Mouse (Mus musculus): Measurements from ENCODE around the gene Pik3cd. TPM values are rescaled to one million over a fixed set of nuclear protein-coding genes. Genes with fewer than 3 reads are reported as not detected.
"Not testable (repeated sequence)": the region's sequence is repeated elsewhere in the genome, so short reads cannot be mapped to it uniquely, and the experiment has no call there.

Pik3cd gene
- polyA plus RNA-seq, 1 experiment = 11.7 TPM

DNA sequence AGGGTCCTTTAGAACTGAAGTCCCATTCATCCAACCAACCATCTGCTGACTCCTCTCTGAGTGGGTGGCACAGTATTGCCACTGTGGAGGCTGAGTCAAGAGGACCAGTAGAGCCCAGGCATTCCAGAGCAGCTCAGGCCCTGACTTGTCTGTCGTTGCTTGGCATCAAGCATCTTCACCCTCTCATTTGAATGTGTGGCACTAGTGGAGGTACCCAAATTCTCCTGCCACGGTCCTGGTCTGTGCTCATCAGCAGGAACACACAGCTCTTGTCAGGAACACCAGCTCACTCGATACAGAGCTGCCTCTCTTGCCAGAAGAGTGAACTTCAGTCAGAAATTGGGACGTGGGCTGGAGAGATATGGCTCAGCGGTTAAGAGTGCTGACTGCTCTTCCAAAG lies 78.7 kb downstream of the Pik3cd start:
- H3K4me1 ChIP-seq (ENCODE audit: control insufficient read depth, insufficient read depth, insufficient read length, low read length) = no peaks in the 10 kb centered on the region
- no peaks in the 10 kb centered on the region for H3K27me3 ChIP-seq (ENCODE audit: control insufficient read depth, insufficient read depth, low read length)
- WGBS = 89% methylated on average over 5 of the region's 5 CpGs
- peaks cover 5% of the 10 kb centered on the region; the same call in 1 of the 2 replicates for H3K36me3 ChIP-seq (ENCODE audit: control insufficient read depth, insufficient read depth, low read length)
- no peak overlapping the region for H3K4me3 ChIP-seq (ENCODE audit: low read depth, low read length)
- TF ChIP-seq POLR2A (IDR thresholded peaks at IDR 0.05; ENCODE audit: low read depth, low read length) = no peak
- no peak overlapping the region for H3K27ac ChIP-seq (ENCODE audit: insufficient read depth, low read depth, low read length)

DNA sequence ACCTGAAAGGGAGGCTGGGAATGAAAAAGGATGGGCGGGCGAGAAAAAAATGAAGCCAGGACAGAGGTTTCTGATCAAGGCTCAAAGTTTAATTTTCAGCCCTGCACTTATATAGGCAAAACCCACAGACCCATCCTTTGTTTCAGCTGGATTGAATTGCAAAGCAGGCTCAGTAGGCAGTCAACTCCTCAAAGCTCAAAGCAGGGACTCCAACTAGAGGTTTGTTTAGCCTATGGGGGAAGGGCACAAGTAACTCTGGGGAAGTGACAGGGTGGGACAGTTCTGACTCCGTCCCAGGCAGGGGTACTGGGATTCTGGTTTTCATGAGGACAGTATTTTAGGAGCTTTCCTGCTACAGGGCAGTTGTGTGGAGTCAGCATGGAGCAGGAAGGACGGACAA lies 81.1 kb downstream of the Pik3cd start:
- 87% methylated on average over 4 of the region's 4 CpGs for WGBS
- H3K27ac ChIP-seq (ENCODE audit: insufficient read depth, low read depth, low read length) = no peak overlapping the region
- H3K36me3 ChIP-seq (ENCODE audit: control insufficient read depth, insufficient read depth, low read length) = peaks cover 2% of the 10 kb centered on the region; the same call in 1 of the 2 replicates
- no peaks in the 10 kb centered on the region for H3K27me3 ChIP-seq (ENCODE audit: control insufficient read depth, insufficient read depth, low read length)
- no peak overlapping the region for H3K4me3 ChIP-seq (ENCODE audit: low read depth, low read length)
- no peaks in the 10 kb centered on the region for H3K4me1 ChIP-seq (ENCODE audit: control insufficient read depth, insufficient read depth, insufficient read length, low read length)
- TF ChIP-seq POLR2A (IDR thresholded peaks at IDR 0.05; ENCODE audit: low read depth, low read length) (no peak), CTCF (IDR thresholded peaks at IDR 0.05; ENCODE audit: extremely low read depth, insufficient read length, insufficient replicate concordance, low read depth, low read length) (no peak)

DNA sequence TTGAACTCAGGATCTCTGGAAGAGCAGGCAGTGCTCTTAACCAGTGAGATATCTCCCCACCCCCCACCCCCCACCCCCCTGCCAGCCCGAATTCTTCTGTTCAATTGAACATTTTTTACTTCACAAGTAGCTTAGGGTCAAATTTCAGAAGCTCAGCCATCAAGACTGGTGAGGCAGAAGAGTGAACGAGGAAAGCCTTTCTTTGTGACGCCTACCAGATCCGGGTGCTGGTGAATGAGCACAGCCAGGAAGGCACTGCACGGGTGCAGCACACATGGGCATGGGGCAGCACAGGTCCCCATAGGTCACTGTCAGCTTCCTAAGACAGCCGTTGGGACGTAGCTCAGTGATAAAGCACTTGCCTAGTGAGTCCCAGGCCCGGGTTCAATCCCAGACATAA lies 82.4 kb downstream of the Pik3cd start:
- WGBS = 83% methylated on average over 8 of the region's 8 CpGs
- no peak for TF ChIP-seq POLR2A (IDR thresholded peaks at IDR 0.05; ENCODE audit: low read depth, low read length)
- TF ChIP-seq CTCF (IDR thresholded peaks at IDR 0.05; ENCODE audit: extremely low read depth, insufficient read length, insufficient replicate concordance, low read depth, low read length) = no peak
- H3K36me3 ChIP-seq (ENCODE audit: control insufficient read depth, insufficient read depth, low read length) = peaks cover 7% of the 10 kb centered on the region
- H3K4me3 ChIP-seq (ENCODE audit: low read depth, low read length) = no peak overlapping the region
- no peak overlapping the region for H3K27ac ChIP-seq (ENCODE audit: insufficient read depth, low read depth, low read length)
- H3K27me3 ChIP-seq (ENCODE audit: control insufficient read depth, insufficient read depth, low read length) = no peaks in the 10 kb centered on the region
- H3K4me1 ChIP-seq (ENCODE audit: control insufficient read depth, insufficient read depth, insufficient read length, low read length) = no peaks in the 10 kb centered on the region

DNA sequence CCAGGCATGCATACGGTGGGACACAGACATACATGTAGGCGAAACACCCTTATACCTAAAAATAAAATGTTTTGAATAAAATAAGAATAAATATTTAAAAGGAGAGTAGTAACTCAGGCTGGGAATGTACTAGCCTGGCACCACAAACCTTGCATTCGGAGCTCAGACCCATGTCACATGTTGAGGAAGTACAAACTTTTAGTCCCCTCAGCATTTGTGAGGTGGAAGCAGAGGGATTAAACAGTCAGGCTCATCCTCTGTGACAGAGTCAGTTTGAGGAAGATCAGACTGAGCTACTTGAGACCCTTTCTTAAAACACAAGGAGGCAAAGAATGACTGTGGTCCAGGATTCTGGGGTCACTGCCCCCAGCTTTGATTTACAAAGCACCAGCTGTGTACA lies 85.4 kb downstream of the Pik3cd start:
- H3K4me3 ChIP-seq (ENCODE audit: low read depth, low read length); H3K4me1 ChIP-seq (ENCODE audit: control insufficient read depth, insufficient read depth, insufficient read length, low read length); H3K27ac ChIP-seq (ENCODE audit: insufficient read depth, low read depth, low read length); H3K27me3 ChIP-seq (ENCODE audit: control insufficient read depth, insufficient read depth, low read length): not testable (repeated sequence)
- peaks cover 13% of the 10 kb centered on the region for H3K36me3 ChIP-seq (ENCODE audit: control insufficient read depth, insufficient read depth, low read length)
- WGBS = 86% methylated on average over 3 of the region's 3 CpGs

DNA sequence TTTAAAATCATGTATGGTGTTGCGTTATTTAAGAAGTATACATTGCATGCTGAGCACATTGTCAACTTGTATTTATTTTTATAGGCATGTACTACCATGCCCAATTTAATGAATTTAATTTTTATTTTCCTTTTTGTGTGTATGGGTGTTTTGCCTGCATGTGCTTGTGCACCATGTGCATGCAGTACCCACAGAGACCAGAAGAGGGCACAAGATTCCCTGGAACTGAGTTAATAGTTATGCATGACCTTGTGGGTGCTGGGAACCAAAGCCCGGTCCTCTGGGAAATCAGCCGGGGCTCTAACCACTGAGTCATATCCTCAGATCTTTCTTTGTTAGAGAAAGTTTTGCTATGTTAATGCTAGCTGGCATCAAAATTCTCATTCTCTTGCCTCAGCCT lies 87.5 kb downstream of the Pik3cd start:
- H3K36me3 ChIP-seq (ENCODE audit: control insufficient read depth, insufficient read depth, low read length) = peaks cover 13% of the 10 kb centered on the region
- TF ChIP-seq POLR2A (IDR thresholded peaks at IDR 0.05; ENCODE audit: low read depth, low read length) = no peak
- peak; percentile 21; the same call in 1 of the 2 replicates for TF ChIP-seq CTCF (IDR thresholded peaks at IDR 0.05; ENCODE audit: extremely low read depth, insufficient read length, insufficient replicate concordance, low read depth, low read length)
- WGBS = 97% methylated on average over 3 of the region's 3 CpGs

DNA sequence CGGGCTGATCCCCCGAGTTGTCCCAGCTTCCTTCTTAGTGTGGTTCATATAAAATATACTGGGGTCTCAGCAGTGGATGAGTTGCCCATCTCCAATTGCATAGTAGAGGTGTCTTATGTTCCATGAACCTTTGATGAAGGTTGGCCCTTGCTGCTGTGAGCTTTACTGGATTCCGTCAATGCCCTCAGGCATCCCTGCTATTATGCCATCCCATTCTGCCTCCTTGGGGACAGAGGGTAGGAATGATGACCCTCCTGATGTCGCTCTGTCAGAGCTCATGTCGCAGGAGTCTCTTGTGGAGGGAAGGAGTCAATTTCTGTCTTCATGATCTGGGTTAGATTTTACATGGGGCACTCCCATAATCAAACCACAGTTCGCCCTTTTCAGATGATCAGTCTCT lies 88.9 kb downstream of the Pik3cd start:
- H3K27ac ChIP-seq (ENCODE audit: insufficient read depth, low read depth, low read length); H3K4me3 ChIP-seq (ENCODE audit: low read depth, low read length); H3K27me3 ChIP-seq (ENCODE audit: control insufficient read depth, insufficient read depth, low read length); H3K4me1 ChIP-seq (ENCODE audit: control insufficient read depth, insufficient read depth, insufficient read length, low read length): not testable (repeated sequence)
- peaks cover 13% of the 10 kb centered on the region for H3K36me3 ChIP-seq (ENCODE audit: control insufficient read depth, insufficient read depth, low read length)
- 79% methylated on average over 6 of the region's 6 CpGs for WGBS

More for the DNA sequence above, 87.5 kb downstream of the Pik3cd start:
- Histone ChIP-seq H3K27ac (ENCODE audit: insufficient read depth, low read depth, low read length) (no peak overlapping the region), H3K4me3 (ENCODE audit: low read depth, low read length) (no peak overlapping the region), H3K27me3 (ENCODE audit: control insufficient read depth, insufficient read depth, low read length) (no peaks in the 10 kb centered on the region), H3K4me1 (ENCODE audit: control insufficient read depth, insufficient read depth, insufficient read length, low read length) (no peaks in the 10 kb centered on the region)

DNA sequence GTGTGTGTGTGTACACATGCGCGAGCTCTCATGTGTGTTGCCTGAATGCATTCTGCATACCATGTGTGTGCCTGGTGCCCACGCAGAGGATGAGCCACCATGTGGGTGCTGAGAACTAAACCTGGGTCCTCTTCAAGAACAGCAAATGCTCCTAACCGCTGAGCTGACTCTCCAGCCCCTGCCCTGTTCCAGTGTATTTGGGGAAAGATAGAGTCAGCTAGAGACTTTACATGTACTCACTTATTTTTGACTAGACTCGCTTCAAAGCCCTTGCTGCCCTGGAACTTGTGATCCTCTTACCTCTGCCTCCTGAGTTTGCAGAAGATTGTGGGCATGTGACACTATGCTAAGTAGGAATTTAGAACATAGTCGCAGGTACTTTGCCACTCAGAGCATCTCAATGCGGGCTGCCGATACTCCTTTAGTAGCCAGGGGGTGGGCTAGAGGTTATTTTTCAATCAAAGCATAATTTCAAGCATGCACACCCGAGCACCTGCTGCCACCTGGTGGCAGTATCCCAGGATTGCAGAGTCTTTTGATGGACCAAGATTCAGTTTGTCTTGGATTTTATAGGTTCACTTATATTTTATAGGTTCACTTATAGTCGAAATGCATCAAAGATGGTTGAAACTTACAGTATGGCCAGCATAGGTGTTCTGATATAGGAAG lies 90.9 kb downstream of the Pik3cd start:
- H3K4me1 ChIP-seq (ENCODE audit: control insufficient read depth, insufficient read depth, insufficient read length, low read length) = peaks cover 3% of the 10 kb centered on the region; the same call in 1 of the 2 replicates
- TF ChIP-seq POLR2A (IDR thresholded peaks at IDR 0.05; ENCODE audit: low read depth, low read length) (no peak), CTCF (IDR thresholded peaks at IDR 0.05; ENCODE audit: extremely low read depth, insufficient read length, insufficient replicate concordance, low read depth, low read length) (peak; percentile 86; the same call in 1 of the 2 replicates)
- no peak overlapping the region for H3K27ac ChIP-seq (ENCODE audit: insufficient read depth, low read depth, low read length)
- no peaks in the 10 kb centered on the region for H3K27me3 ChIP-seq (ENCODE audit: control insufficient read depth, insufficient read depth, low read length)
- H3K36me3 ChIP-seq (ENCODE audit: control insufficient read depth, insufficient read depth, low read length) = peaks cover 13% of the 10 kb centered on the region
- H3K4me3 ChIP-seq (ENCODE audit: low read depth, low read length) = no peak overlapping the region
- WGBS = 51% methylated on average over 10 of the region's 10 CpGs
